Mouse (Mus musculus) lung, adult 2 months (tissue): Measurements from ENCODE around the gene Ankrd65. TPM values are rescaled to one million over a fixed set of nuclear protein-coding genes. Genes with fewer than 3 reads are reported as not detected.

Source experiments
- DNase-seq: peaks from one replicate; pipeline ENCODE4 v3.0.0; 2022
- H3K4me1 ChIP-seq: fragments of 200-500 bp; 2 replicates; pipeline ENCODE4 v1.6.1; 2011; ENCODE audit warnings: low read length; ENCODE audit not compliant: control insufficient read depth, insufficient read depth
- H3K4me3 ChIP-seq: fragments of 200-500 bp; replicated peaks from 2 replicates; pipeline ENCODE3; 2011; ENCODE audit warnings: low read depth, mild to moderate bottlenecking, control low read depth, low read length; ENCODE audit errors: extremely low read depth
- CTCF ChIP-seq: fragments of 200-500 bp; IDR thresholded peaks from 2 replicates; pipeline ENCODE4 v1.5.1; 2011; ENCODE audit warnings: mild to moderate bottlenecking, low read length, control low read depth; ENCODE audit not compliant: insufficient read depth
- POLR2A ChIP-seq: fragments of 200-500 bp; IDR thresholded peaks from 2 replicates; pipeline ENCODE4 v1.6.1; 2011; ENCODE audit warnings: low read depth, mild to moderate bottlenecking, control low read depth, low read length, borderline replicate concordance; ENCODE audit errors: extremely low read depth
- WGBS: fragments of 180-500 bp; shearing (Covaris S2); methylation state at CpG from one replicate; pipeline ENCODE4 v1.1.7; 2018; 5-methylcytosine and 5-hydroxymethylcytosine counted together
- polyA plus RNA-seq: library from polyadenylated mRNA; depleted of rRNA; stranded (reverse); fragments of >200 nt; gene quantifications from 2 replicates; pipeline ENCODE4 v1.2.3, GENCODE M21; 2012

Gene Ankrd65
- polyA plus RNA-seq, 1 experiment, result 17.3 TPM

GRCm38 (mm10) chr4:155803340-155804041 lies 13.3 kb downstream of the Ankrd65 start:
- TF ChIP-seq POLR2A, result peak; percentile 90
- no peak for TF ChIP-seq CTCF
- peaks cover 7% of the 10 kb centered on the region for H3K4me1 ChIP-seq
- H3K4me3 ChIP-seq, result peak overlapping the region; percentile 80
- DNase-seq, result peak; percentile 96
- WGBS, result under 1% methylated on average over 58 of the region's 58 CpGs

- DNase-seq, result no peak
- TF ChIP-seq CTCF (no peak), POLR2A (no peak)
- 93% methylated on average over 3 of the region's 3 CpGs for WGBS
- no peak overlapping the region for H3K4me3 ChIP-seq
- peaks cover 5% of the 10 kb centered on the region for H3K4me1 ChIP-seq
These were observed 17.6 kb downstream of the Ankrd65 start for GRCm38 (mm10) chr4:155807841-155808240.

GRCm38 (mm10) chr4:155811929-155812664 lies 21.9 kb downstream of the Ankrd65 start, which contains the start of gene Ccnl2:
Gene Ccnl2, plus strand, starts transcription at chr4:155812489.
- DNase-seq, result peak; percentile 89
- under 1% methylated on average over 59 of the region's 60 CpGs for WGBS
- H3K4me1 ChIP-seq, result peaks cover 8% of the 10 kb centered on the region
- H3K4me3 ChIP-seq, result peak within 1 kb of the TSS; percentile 91
- TF ChIP-seq CTCF (no peak), POLR2A (peak; percentile 53; the same call in 1 of the 2 replicates)

GRCm38 (mm10) chr4:155812665-155813181 lies 22.5 kb downstream of the Ankrd65 start:
- TF ChIP-seq POLR2A (no peak), CTCF (no peak)
- peaks cover 8% of the 10 kb centered on the region for H3K4me1 ChIP-seq
- DNase-seq, result peak; percentile 28
- peak overlapping the region; percentile 87 for H3K4me3 ChIP-seq
- WGBS, result under 1% methylated on average over 49 of the region's 49 CpGs

- no peak for TF ChIP-seq CTCF
- TF ChIP-seq POLR2A, result no peak
- peaks cover 8% of the 10 kb centered on the region for H3K4me1 ChIP-seq
- 81% methylated on average over 4 of the region's 4 CpGs for WGBS
- H3K4me3 ChIP-seq, result no peak overlapping the region
- DNase-seq, result no peak
These were observed 27.3 kb downstream of the Ankrd65 start for GRCm38 (mm10) chr4:155817533-155817932.

- DNase-seq, result no peak
- H3K4me3 ChIP-seq, result no peak overlapping the region
- 69% methylated on average over 7 of the region's 7 CpGs for WGBS
- TF ChIP-seq CTCF (no peak), POLR2A (no peak)
- no peaks in the 10 kb centered on the region for H3K4me1 ChIP-seq
These were observed 30.8 kb downstream of the Ankrd65 start for GRCm38 (mm10) chr4:155821025-155821424.

GRCm38 (mm10) chr4:155823443-155823842 lies 33.2 kb downstream of the Ankrd65 start:
- TF ChIP-seq POLR2A (no peak), CTCF (no peak)
- H3K4me3 ChIP-seq, result no peak overlapping the region
- WGBS, result 91% methylated on average over 16 of the region's 16 CpGs
- DNase-seq, result no peak
- no peaks in the 10 kb centered on the region for H3K4me1 ChIP-seq

- TF ChIP-seq CTCF (no peak), POLR2A (no peak)
- no peak overlapping the region for H3K4me3 ChIP-seq
- peaks cover 15% of the 10 kb centered on the region for H3K4me1 ChIP-seq
- 87% methylated on average over 4 of the region's 4 CpGs for WGBS
- no peak for DNase-seq
These were observed 39.6 kb downstream of the Ankrd65 start for GRCm38 (mm10) chr4:155829866-155830265.

GRCm38 (mm10) chr4:155830596-155830995 lies 40.4 kb downstream of the Ankrd65 start:
- TF ChIP-seq POLR2A, result no peak
- TF ChIP-seq CTCF, result no peak
- H3K4me1 ChIP-seq, result peaks cover 15% of the 10 kb centered on the region
- no peak for DNase-seq
- no peak overlapping the region for H3K4me3 ChIP-seq
- 43% methylated on average over 8 of the region's 8 CpGs for WGBS

GRCm38 (mm10) chr4:155831205-155831766 lies 41.0 kb downstream of the Ankrd65 start, which contains the start of gene Aurkaip1:
Gene Aurkaip1, plus strand, starts transcription at chr4:155831272.
- H3K4me3 ChIP-seq, result peak within 1 kb of the TSS; percentile 93
- peak; percentile 92 for DNase-seq
- H3K4me1 ChIP-seq, result peaks cover 15% of the 10 kb centered on the region
- WGBS, result under 1% methylated on average over 49 of the region's 49 CpGs
- peak; percentile 78 for TF ChIP-seq CTCF
- TF ChIP-seq POLR2A, result peak; percentile 77; the same call in 1 of the 2 replicates
